Mouse (Mus musculus): ENCODE measurements around the gene Hist1h4k.
"Not testable (repeated sequence)": the region's sequence is repeated elsewhere in the genome, so short reads cannot be mapped to it uniquely, and the experiment has no call there.

The Hist1h4k gene

GRCm38 (mm10) chr13:21754294-21755001, 4.1 kb upstream of the Hist1h4k start:
- DNase-seq = peak; percentile 32

- DNase-seq = peak; percentile 87
Measured at GRCm38 (mm10) chr13:21753524-21754285, 3.4 kb upstream of the Hist1h4k start, which contains the start of the genes Hist1h2ak and Hist1h2bn. Gene Hist1h2ak (minus strand): TSS chr13:21753827. Gene Hist1h2bn (plus strand): TSS chr13:21754123.

DNA sequence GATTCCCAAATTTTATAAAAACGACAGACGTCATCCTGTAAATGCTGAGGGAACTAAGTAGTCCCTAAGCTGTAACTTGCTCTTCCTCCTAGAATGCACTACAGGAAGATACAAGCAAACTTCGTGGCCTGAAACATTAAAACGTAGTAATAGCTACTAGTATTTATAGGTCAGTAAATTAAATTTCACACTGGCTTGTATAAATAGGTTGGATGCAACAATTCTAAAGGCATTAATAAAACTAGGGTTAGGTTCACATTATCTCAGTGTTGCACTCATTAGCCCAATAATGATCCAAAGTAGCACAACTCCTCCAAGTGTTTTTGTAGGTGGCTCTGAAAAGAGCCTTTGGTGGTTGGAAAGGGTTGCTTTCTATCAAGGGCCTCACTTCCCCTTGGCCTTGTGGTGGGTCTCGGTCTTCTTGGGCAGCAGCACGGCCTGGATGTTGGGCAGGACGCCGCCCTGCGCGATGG, 2.8 kb upstream of the Hist1h4k start:
- no peak for DNase-seq

- DNase-seq = no peak
Measured at GRCm38 (mm10) chr13:21752356-21752755, 2.1 kb upstream of the Hist1h4k start.

DNA sequence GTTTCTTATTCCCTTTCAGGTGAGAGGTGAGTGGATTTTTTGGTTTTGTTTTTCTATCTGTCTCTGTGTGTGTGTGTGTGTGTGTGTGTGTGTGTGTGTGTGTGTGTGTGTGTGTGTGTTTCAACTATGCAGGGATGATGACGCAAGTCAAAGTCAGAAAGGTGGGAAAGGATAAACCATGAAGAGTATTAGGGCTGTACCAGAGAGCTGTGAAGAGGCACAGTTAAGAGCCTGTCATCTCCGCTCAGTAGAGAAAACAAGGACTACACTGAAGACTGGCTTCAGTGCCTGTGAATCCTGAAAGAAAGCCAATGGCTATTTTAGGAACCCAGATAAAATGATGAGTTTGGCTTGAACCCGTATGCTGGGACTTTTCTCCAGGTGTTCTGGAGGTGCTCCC, 1.5 kb upstream of the Hist1h4k start:
- DNase-seq = no peak

GRCm38 (mm10) chr13:21751417-21751816, 1.1 kb upstream of the Hist1h4k start:
- DNase-seq = no peak

DNA sequence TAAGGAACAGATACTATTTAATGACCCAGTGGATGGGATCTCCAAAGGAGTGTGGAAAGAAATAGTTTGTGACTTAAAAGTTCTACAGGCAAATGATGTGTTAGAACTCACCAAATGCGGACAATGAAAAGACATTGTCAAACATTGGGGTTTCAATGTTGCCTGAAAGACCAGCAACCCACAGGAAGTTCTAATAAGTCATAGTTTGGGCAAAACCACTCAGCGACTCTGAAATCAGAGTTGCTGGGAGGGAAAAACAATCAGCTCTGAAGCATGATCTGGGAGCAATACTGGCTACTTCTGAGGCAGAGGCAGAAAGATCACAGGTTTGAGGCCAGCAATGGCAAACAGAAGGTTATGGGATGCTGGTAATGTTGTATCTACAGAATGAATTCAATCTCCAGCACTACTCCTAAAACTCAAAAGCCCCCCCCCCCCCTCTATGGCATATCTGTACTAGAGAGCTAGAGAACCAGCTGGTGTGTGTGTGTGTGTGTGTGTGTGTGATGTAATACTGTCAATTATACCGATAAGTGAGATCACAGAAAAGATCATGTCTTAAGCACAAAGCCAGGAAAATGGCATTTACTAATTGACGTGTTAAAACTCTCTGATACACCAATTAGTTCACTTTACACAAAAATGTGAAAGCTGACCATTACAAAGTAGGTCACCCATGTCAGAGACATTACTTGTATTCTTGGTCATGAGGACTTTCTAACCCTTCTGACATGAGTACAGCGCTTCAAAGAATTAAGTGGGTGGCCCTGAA, 732 bp downstream of the Hist1h4k start:
- no peak for DNase-seq

DNA sequence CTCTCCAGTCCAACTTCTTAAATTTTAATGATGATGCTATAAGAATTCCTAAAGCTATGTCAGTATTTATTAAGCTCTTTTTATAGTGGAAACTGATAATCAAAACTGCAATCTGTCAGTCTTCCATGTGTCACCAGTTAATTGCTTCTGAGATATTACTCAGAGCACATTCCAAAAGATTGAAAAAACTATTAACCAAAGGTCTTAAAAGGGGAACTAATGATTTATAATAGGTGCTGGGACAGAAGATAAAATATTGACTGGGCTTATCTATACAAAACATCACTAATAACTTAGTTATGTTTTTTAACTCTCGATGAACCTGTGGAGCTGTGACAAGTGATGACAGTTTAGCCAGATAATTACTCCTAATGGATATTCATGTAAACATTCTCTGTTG, 5.3 kb downstream of the Hist1h4k start:
- no peak for DNase-seq

- DNase-seq = peak; percentile 75
Measured at GRCm38 (mm10) chr13:21734906-21735767, 15.2 kb downstream of the Hist1h4k start, which contains the start of gene Hist1h4j. Gene Hist1h4j (plus strand): TSS chr13:21735064.

- DNase-seq = peak; percentile 92
Measured at GRCm38 (mm10) chr13:21734010-21734905, 16.0 kb downstream of the Hist1h4k start.

DNA sequence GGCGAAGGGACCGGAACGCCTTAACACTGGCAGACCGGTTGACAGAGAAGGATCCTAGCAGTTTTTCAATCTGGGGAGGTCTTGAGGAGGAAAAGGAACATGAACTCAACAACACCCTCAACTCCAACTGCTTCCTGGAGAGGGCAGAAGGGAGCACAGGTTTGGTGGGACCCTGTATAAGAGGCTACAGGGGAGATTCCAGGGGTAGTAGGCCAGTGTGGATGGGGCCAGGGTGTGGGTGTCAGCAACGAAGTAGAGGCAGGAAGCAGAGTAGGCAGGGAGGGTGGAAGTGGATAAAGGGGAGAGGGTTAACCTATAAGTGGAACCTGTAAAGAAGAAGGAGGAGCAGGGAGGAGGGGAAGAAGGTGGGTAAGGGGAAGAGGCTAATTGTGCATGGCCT, 16.8 kb downstream of the Hist1h4k start:
- DNase-seq = no peak

- DNase-seq = no peak
Measured at GRCm38 (mm10) chr13:21729544-21729943, 20.8 kb downstream of the Hist1h4k start.

- no peak for DNase-seq
Measured at GRCm38 (mm10) chr13:21727948-21728572, 22.2 kb downstream of the Hist1h4k start.

GRCm38 (mm10) chr13:21722993-21723836, 27.1 kb downstream of the Hist1h4k start:
- DNase-seq = no peak

- DNase-seq = no peak
Measured at GRCm38 (mm10) chr13:21722373-21722925, 27.9 kb downstream of the Hist1h4k start.

DNA sequence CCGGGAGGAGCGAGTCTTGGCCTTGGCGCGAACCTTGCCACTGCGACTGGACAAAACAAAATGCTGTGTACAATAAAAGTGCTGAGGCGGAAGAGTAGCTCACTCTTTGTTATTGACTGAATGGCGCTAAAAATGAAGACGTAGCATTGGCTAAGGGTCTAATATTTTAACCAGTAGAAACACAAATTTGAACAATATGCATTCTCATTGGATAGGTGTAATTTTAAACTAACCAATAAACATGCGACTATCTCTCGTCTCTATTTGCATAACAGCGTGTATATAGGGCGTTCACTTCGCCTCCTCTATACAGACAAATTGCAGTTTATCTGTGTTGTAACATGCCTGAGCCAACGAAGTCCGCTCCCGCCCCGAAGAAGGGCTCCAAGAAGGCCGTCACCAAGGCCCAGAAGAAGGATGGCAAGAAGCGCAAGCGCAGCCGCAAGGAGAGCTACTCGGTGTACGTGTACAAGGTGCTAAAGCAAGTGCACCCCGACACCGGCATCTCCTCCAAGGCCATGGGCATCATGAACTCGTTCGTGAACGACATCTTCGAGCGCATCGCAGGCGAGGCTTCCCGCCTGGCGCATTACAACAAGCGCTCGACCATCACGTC, 28.4 kb downstream of the Hist1h4k start, which contains the start of gene Hist1h2bm:
Hist1h2bm (plus strand) TSS at position 288 of the 616 bp plus-strand sequence.
- peak; percentile 85 for DNase-seq

DNA sequence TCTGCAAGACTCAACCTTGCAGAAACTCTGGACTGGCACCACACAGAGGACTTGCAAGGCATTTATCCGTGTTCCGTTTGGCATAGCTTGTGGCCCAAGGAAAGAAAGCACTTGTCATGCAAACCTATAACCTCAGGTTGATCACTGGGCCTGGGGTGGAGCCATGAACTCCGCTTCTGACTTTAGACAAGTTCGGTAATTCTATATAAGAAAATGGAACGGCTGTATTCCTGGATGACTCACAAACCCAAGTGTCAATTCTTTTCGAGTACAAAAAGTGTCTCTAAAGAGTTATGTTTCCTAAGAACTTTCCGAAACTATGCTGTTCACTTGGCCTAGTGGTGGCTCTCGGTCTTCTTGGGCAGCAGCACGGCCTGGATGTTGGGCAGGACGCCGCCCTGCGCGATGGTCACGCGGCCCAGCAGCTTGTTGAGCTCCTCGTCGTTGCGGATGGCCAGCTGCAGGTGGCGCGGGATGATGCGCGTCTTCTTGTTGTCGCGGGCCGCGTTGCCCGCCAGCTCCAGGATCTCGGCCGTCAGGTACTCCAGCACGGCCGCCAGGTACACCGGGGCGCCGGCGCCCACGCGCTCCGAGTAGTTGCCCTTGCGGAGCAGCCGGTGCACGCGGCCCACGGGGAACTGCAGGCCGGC, 29.1 kb downstream of the Hist1h4k start:
- not testable (repeated sequence) for DNase-seq

All from lung, postnatal 36 days (tissue).